Mouse (Mus musculus): ENCODE measurements around the gene Mzt1. TPM values are rescaled to one million over a fixed set of nuclear protein-coding genes. Genes with fewer than 3 reads are reported as not detected.

Gene Mzt1
- polyA plus RNA-seq, 1 experiment = 109 TPM

DNA sequence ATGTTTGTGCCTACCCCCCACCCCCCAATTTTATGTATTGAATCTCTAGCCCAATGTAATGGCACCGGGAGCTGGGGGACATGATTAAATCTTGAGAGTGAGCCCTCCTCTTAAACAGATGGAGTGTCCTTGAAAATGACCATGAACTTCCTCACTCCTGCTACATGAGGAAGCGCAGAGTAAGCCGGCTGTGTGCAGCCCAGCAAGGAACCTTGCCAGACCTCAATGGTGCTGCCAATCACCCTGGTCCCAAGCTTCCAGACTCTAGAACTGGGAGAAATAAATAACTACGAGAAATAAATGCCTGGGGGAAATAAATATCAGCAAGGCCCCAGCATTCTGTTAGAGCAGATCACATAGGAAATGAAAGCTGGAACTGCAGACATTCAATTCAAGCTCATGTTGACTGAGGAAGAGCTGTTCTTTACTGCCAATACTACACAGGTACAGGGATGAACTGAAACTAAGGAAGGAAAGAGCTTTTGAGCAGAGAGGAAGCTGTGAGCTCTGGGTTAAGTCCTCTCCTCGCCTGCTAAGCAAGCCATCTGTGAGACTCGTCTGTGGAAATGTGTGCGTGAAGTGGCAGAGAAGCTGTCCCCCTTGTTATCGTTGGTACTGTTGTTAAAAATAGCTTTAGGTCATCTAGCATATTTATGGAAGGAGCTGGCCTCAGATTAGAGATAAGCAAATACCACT, 35.6 kb downstream of the Mzt1 start:
- Histone ChIP-seq H3K27me3 (ENCODE audit: control insufficient read depth, insufficient read depth, low read length, poor library complexity, severe bottlenecking) (no peaks in the 10 kb centered on the region), H3K4me1 (ENCODE audit: control insufficient read depth, insufficient read depth, low read length) (no peaks in the 10 kb centered on the region), H3K9ac (ENCODE audit: low read depth, poor library complexity, severe bottlenecking) (no peak overlapping the region), H3K9me3 (replicated peaks; ENCODE audit: control insufficient read depth, insufficient read depth, low read length, poor library complexity, severe bottlenecking) (no peaks in the 10 kb centered on the region), H3K36me3 (ENCODE audit: control insufficient read depth, insufficient read depth, low read length, poor library complexity, severe bottlenecking) (no peaks in the 10 kb centered on the region), H3K4me3 (ENCODE audit: low read depth, low read length) (no peak overlapping the region), H3K27ac (ENCODE audit: insufficient read depth, low read length) (no peak overlapping the region)
- TF ChIP-seq EP300 (IDR thresholded peaks at IDR 0.05; ENCODE audit: insufficient read depth, low read depth, low read length) (no peak), POLR2A (IDR thresholded peaks at IDR 0.05; ENCODE audit: insufficient read depth, low read length) (no peak), CTCF (IDR thresholded peaks at IDR 0.05; ENCODE audit: low read depth, low read length) (no peak)

DNA sequence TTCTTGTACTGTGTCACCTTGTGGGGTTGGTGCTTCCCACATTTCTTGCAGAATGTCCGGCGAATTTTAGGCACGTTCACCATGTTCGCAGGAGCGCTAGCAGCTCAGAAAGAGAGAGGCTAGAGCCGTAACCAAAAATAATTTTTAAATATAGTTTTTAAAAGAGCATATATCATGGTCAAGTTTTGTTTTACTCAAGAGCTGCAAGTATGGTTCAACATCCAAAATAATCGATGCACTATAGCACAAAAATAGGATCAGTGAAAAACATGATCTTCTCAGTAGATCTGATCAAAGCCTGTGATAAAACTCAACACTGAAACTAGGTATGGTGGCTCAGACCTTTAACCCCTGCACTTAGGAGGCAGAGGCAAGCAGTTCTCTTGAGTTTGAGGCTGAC, 51.7 kb downstream of the Mzt1 start, which contains the start of gene Rpl36a-ps1:
TSS of gene Rpl36a-ps1 (minus strand) at position 101 of the 400 bp plus-strand sequence.
- H3K9me3 ChIP-seq (replicated peaks; ENCODE audit: control insufficient read depth, insufficient read depth, low read length, poor library complexity, severe bottlenecking) = no peaks in the 10 kb centered on the region
- TF ChIP-seq POLR2A (IDR thresholded peaks at IDR 0.05; ENCODE audit: insufficient read depth, low read length) (no peak), EP300 (IDR thresholded peaks at IDR 0.05; ENCODE audit: insufficient read depth, low read depth, low read length) (no peak), CTCF (IDR thresholded peaks at IDR 0.05; ENCODE audit: low read depth, low read length) (no peak)
- H3K4me3 ChIP-seq (ENCODE audit: low read depth, low read length) = no peak within 1 kb of the TSS
- H3K27ac ChIP-seq (ENCODE audit: insufficient read depth, low read length) = no peak within 1 kb of the TSS
- no peaks in the 10 kb centered on the region for H3K27me3 ChIP-seq (ENCODE audit: control insufficient read depth, insufficient read depth, low read length, poor library complexity, severe bottlenecking)
- H3K9ac ChIP-seq (ENCODE audit: low read depth, poor library complexity, severe bottlenecking) = no peak within 1 kb of the TSS
- H3K36me3 ChIP-seq (ENCODE audit: control insufficient read depth, insufficient read depth, low read length, poor library complexity, severe bottlenecking) = no peaks in the 10 kb centered on the region
- no peaks in the 10 kb centered on the region for H3K4me1 ChIP-seq (ENCODE audit: control insufficient read depth, insufficient read depth, low read length)

DNA sequence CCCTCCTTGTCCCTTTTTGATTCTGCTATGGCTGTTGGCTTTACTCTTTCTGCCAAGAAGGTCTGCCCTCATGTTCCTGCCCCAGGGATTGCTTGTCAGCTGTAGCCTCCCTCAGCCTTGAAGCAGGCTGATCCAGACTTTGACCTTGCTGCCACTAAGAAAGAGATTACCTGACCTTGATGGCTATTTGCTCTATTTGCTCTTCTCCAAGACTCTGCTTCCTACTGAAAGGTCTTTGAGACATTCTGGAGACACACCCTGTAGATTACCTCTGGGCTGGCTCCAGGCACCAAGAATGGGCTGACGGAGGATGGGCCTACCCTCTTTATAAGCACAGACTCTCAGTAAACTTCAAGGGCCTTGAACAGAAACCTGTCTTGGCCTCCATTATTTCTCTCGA, 53.5 kb downstream of the Mzt1 start:
- Histone ChIP-seq H3K27ac (ENCODE audit: insufficient read depth, low read length) (no peak overlapping the region), H3K9me3 (replicated peaks; ENCODE audit: control insufficient read depth, insufficient read depth, low read length, poor library complexity, severe bottlenecking) (no peaks in the 10 kb centered on the region), H3K27me3 (ENCODE audit: control insufficient read depth, insufficient read depth, low read length, poor library complexity, severe bottlenecking) (no peaks in the 10 kb centered on the region; the same call in 1 of the 2 replicates), H3K4me1 (ENCODE audit: control insufficient read depth, insufficient read depth, low read length) (no peaks in the 10 kb centered on the region), H3K36me3 (ENCODE audit: control insufficient read depth, insufficient read depth, low read length, poor library complexity, severe bottlenecking) (no peaks in the 10 kb centered on the region), H3K4me3 (ENCODE audit: low read depth, low read length) (no peak overlapping the region), H3K9ac (ENCODE audit: low read depth, poor library complexity, severe bottlenecking) (no peak overlapping the region)
- TF ChIP-seq EP300 (IDR thresholded peaks at IDR 0.05; ENCODE audit: insufficient read depth, low read depth, low read length) = no peak
- no peak for TF ChIP-seq POLR2A (IDR thresholded peaks at IDR 0.05; ENCODE audit: insufficient read depth, low read length)
- no peak for TF ChIP-seq CTCF (IDR thresholded peaks at IDR 0.05; ENCODE audit: low read depth, low read length)

DNA sequence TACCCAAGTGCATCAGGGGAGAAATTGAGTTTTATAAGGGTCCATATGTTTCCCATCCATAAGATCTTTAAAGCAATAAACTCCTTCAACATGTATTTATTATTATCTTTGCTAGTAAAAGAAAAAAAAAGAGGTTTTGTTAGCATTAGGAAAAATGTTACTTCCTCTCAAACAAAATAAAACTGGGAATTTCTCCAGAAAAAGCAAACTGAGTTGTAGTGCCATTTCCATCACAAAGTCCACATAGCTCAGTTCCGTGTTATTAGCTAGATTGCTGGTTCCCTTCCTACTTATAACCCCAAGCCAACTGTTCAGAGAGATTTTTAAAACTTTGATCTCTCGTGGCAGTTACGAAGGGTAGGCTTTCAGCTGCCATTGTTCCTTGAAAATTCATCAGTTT, 55.3 kb downstream of the Mzt1 start:
- no peaks in the 10 kb centered on the region; the same call in 1 of the 2 replicates for H3K27me3 ChIP-seq (ENCODE audit: control insufficient read depth, insufficient read depth, low read length, poor library complexity, severe bottlenecking)
- H3K9me3 ChIP-seq (replicated peaks; ENCODE audit: control insufficient read depth, insufficient read depth, low read length, poor library complexity, severe bottlenecking) = no peaks in the 10 kb centered on the region
- no peak overlapping the region for H3K4me3 ChIP-seq (ENCODE audit: low read depth, low read length)
- TF ChIP-seq CTCF (IDR thresholded peaks at IDR 0.05; ENCODE audit: low read depth, low read length) = no peak
- TF ChIP-seq POLR2A (IDR thresholded peaks at IDR 0.05; ENCODE audit: insufficient read depth, low read length) = no peak
- no peak for TF ChIP-seq EP300 (IDR thresholded peaks at IDR 0.05; ENCODE audit: insufficient read depth, low read depth, low read length)
- no peak overlapping the region for H3K9ac ChIP-seq (ENCODE audit: low read depth, poor library complexity, severe bottlenecking)
- H3K36me3 ChIP-seq (ENCODE audit: control insufficient read depth, insufficient read depth, low read length, poor library complexity, severe bottlenecking) = no peaks in the 10 kb centered on the region
- H3K4me1 ChIP-seq (ENCODE audit: control insufficient read depth, insufficient read depth, low read length) = no peaks in the 10 kb centered on the region
- no peak overlapping the region for H3K27ac ChIP-seq (ENCODE audit: insufficient read depth, low read length)

DNA sequence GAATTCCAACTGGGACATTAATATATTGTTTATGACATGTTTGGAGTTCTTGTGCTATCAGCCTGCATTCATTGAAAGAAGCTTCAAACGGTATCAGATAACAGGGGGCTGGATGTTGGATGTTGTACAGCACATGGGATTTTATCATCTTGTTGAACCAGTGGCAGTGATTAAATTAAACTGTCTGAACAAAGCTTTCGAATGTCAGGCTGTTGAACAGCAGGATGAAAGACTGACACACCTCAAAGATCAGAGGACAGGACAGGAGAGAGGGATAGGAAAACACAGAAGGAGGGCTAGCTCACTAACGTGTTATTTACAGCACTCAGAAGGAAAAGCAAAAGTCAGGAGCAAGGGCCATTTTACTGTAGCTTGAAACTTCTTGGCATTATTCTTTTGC, 56.1 kb downstream of the Mzt1 start:
- Histone ChIP-seq H3K9me3 (replicated peaks; ENCODE audit: control insufficient read depth, insufficient read depth, low read length, poor library complexity, severe bottlenecking) (no peaks in the 10 kb centered on the region), H3K4me1 (ENCODE audit: control insufficient read depth, insufficient read depth, low read length) (no peaks in the 10 kb centered on the region), H3K9ac (ENCODE audit: low read depth, poor library complexity, severe bottlenecking) (no peak overlapping the region), H3K27ac (ENCODE audit: insufficient read depth, low read length) (no peak overlapping the region), H3K36me3 (ENCODE audit: control insufficient read depth, insufficient read depth, low read length, poor library complexity, severe bottlenecking) (no peaks in the 10 kb centered on the region), H3K27me3 (ENCODE audit: control insufficient read depth, insufficient read depth, low read length, poor library complexity, severe bottlenecking) (no peaks in the 10 kb centered on the region; the same call in 1 of the 2 replicates), H3K4me3 (ENCODE audit: low read depth, low read length) (no peak overlapping the region)
- TF ChIP-seq EP300 (IDR thresholded peaks at IDR 0.05; ENCODE audit: insufficient read depth, low read depth, low read length) = no peak

Other genes with a start within 250 kb of the Mzt1 start
- 22.7 and 48.2 TPM in 2 replicates for gene Rpl36a-ps1, start 51.8 kb downstream of the Mzt1 start, polyA plus RNA-seq (2011; ENCODE audit: insufficient read depth, insufficient read length, low read depth, missing spikeins)
- 64.8 and 65.2 TPM in 2 replicates for gene Bora, start 88 bp upstream of the Mzt1 start, polyA plus RNA-seq (2011; ENCODE audit: insufficient read depth, insufficient read length, low read depth, missing spikeins)
- gene Pibf1, start 53.3 kb upstream of the Mzt1 start, polyA plus RNA-seq (2011; ENCODE audit: insufficient read depth, insufficient read length, low read depth, missing spikeins) = 25.3 and 26.7 TPM in 2 replicates
- 86.8 and 87.3 TPM in 2 replicates for gene Dis3, start 53.6 kb upstream of the Mzt1 start, polyA plus RNA-seq (2011; ENCODE audit: insufficient read depth, insufficient read length, low read depth, missing spikeins)